Mouse (Mus musculus) forebrain, embryonic 12.5 days (tissue): ENCODE results near the gene Trim75. TPM values are rescaled to one million over a fixed set of nuclear protein-coding genes. Genes with fewer than 3 reads are reported as not detected.
A peak's percentile ranks its signal among the peaks of the same experiment; 100 is the strongest.

Source experiments
- ATAC-seq: fragments of 200-750 bp; cut with Nextera tagmentation; 2 replicates; pipeline ENCODE4 v1.8.0; 2017; ENCODE audit warnings: moderate TSS enrichment; ENCODE audit not compliant: low FRiP score
- H3K27ac ChIP-seq: fragments of 300-500 bp; sonication (generic); 2 replicates; pipeline ENCODE4 v1.5.1; 2016; ENCODE audit warnings: mild to moderate bottlenecking
- H3K27me3 ChIP-seq: fragments of 300-500 bp; sonication (generic); 2 replicates; pipeline ENCODE4 v1.6.1; 2016; ENCODE audit warnings: mild to moderate bottlenecking
- H3K36me3 ChIP-seq: fragments of 300-500 bp; sonication (generic); replicated peaks from 2 replicates; pipeline ENCODE4 v1.6.1; 2016; ENCODE audit warnings: mild to moderate bottlenecking
- H3K4me1 ChIP-seq: fragments of 300-500 bp; sonication (generic); 2 replicates; pipeline ENCODE4 v1.6.1; 2016
- H3K4me2 ChIP-seq: fragments of 300-500 bp; sonication (generic); 2 replicates; pipeline ENCODE4 v1.6.1; 2016; ENCODE audit warnings: mild to moderate bottlenecking, moderate library complexity
- H3K4me3 ChIP-seq: fragments of 300-500 bp; sonication (generic); replicated peaks from 2 replicates; pipeline ENCODE4 v1.5.1; 2016; ENCODE audit warnings: mild to moderate bottlenecking
- H3K9ac ChIP-seq: fragments of 300-500 bp; sonication (generic); 2 replicates; pipeline ENCODE4 v1.6.1; 2016; ENCODE audit warnings: mild to moderate bottlenecking
- H3K9me3 ChIP-seq: fragments of 300-500 bp; sonication (generic); 2 replicates; pipeline ENCODE4 v1.6.1; 2016
- WGBS: fragments of 180-500 bp; shearing (Covaris S2); methylation state at CpG from one replicate; pipeline ENCODE4 v1.1.7; 2016; 5-methylcytosine and 5-hydroxymethylcytosine counted together
- polyA plus RNA-seq: library from polyadenylated mRNA; unstranded; fragments of >200 nt; fragmentation: Nextera tagmentation; extraction: Ambion mirVana; gene quantifications from 2 replicates; pipeline ENCODE4 v1.2.1, GENCODE M21; 2016

Gene Trim75
- polyA plus RNA-seq, 1 experiment from 2014 or later: not detected

- 75% methylated on average over 20 of the region's 20 CpGs for WGBS
These were observed 4.3 kb downstream of the Trim75 start for GRCm38 (mm10) chr8:64983150-64983897.

DNA sequence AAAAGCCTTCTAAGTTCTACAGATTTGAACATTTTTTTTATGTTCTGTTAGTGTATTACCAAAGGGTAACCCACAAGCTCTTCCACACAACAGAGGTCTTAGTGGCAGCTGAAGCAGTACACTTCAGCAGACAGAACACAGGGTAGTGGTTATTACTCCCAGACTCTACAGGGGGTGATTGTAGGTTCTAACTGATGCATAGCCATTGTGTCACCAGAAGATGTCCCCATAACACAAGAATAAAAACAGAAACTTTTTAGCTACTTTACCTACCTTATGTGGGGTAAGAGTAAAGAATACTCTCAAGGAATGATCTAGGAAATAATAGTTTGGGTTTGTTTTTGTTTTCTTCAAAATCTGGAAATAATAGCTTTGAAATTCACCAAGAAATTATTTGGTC, 24.8 kb downstream of the Trim75 start:
- H3K9me3 ChIP-seq: no peaks in the 10 kb centered on the region
- no peak for ATAC-seq
- H3K36me3 ChIP-seq: peaks cover 12% of the 10 kb centered on the region
- no peak overlapping the region for H3K9ac ChIP-seq
- no peak overlapping the region for H3K4me3 ChIP-seq
- no peaks in the 10 kb centered on the region for H3K27me3 ChIP-seq
- no peak overlapping the region for H3K4me2 ChIP-seq
- H3K27ac ChIP-seq: no peak overlapping the region
- no peaks in the 10 kb centered on the region for H3K4me1 ChIP-seq

More at GRCm38 (mm10) chr8:64983150-64983897, 4.3 kb downstream of the Trim75 start:
- Histone ChIP-seq H3K9ac (no peak overlapping the region), H3K9me3 (no peaks in the 10 kb centered on the region), H3K36me3 (no peaks in the 10 kb centered on the region), H3K27me3 (no peaks in the 10 kb centered on the region), H3K27ac (no peak overlapping the region), H3K4me2 (no peak overlapping the region), H3K4me3 (no peak overlapping the region), H3K4me1 (no peaks in the 10 kb centered on the region)
- ATAC-seq: no peak

DNA sequence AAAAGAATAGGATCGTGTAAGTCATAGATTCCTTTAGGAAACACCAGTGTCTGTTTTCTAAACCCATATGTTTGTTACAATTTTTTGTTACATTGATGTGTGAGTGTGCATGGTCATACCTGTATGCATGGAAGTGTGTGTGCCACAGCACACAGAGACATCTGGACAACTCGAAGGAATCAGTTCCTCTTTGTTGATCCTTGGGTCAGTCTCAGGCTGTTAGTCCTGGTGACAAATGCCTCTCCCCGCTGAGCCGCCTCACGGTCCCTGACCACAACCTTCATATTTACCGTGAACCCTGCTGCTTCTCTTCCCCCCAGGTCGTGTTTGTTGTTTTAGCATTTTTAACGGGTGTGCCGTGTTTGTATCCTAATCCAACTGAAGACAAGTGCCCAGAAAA, 28.6 kb downstream of the Trim75 start:
- no peaks in the 10 kb centered on the region for H3K27me3 ChIP-seq
- H3K9me3 ChIP-seq: no peaks in the 10 kb centered on the region

GRCm38 (mm10) chr8:64952101-64952500, 35.5 kb downstream of the Trim75 start:
- 0 out of 2 replicates have a peak, but pooled peaks cover 2% of the 10 kb centered on the region for H3K4me1 ChIP-seq
- WGBS: 53% methylated on average over 6 of the region's 6 CpGs
- no peaks in the 10 kb centered on the region for H3K27me3 ChIP-seq
- no peak for ATAC-seq
- H3K9me3 ChIP-seq: no peaks in the 10 kb centered on the region
- no peak overlapping the region for H3K4me2 ChIP-seq
- no peak overlapping the region for H3K27ac ChIP-seq
- no peaks in the 10 kb centered on the region for H3K36me3 ChIP-seq
- no peak overlapping the region for H3K9ac ChIP-seq
- H3K4me3 ChIP-seq: no peak overlapping the region

More for the DNA sequence above, 28.6 kb downstream of the Trim75 start:
- peaks cover 9% of the 10 kb centered on the region for H3K36me3 ChIP-seq
- H3K4me2 ChIP-seq: no peak overlapping the region
- 90% methylated on average over 9 of the region's 9 CpGs for WGBS
- no peak overlapping the region for H3K4me3 ChIP-seq
- no peak for ATAC-seq
- no peaks in the 10 kb centered on the region for H3K4me1 ChIP-seq
- no peak overlapping the region for H3K9ac ChIP-seq
- no peak overlapping the region for H3K27ac ChIP-seq

DNA sequence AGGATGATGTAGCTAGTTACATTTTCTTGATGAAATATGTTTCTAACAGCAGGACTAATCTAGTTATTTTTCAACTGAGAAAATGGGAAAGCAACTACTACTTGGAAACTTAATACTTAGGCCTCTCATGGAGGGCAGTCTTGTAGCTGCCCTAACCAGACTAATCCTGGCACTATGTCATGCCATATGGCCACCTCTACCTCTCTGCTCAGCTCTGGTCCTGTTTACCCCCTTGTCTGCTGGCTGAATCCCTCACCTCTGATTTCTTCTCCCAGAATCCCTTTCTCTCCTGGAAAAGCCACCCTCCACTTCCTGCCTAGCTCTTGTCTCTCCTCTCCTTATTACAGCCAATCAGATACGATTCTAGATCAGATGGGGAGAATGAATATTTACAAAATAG, 39.3 kb downstream of the Trim75 start:
- H3K27me3 ChIP-seq: peaks cover 3% of the 10 kb centered on the region; the same call in 1 of the 2 replicates
- no peak overlapping the region for H3K27ac ChIP-seq
- no peak overlapping the region for H3K9ac ChIP-seq
- no peaks in the 10 kb centered on the region for H3K36me3 ChIP-seq
- H3K4me2 ChIP-seq: no peak overlapping the region
- 0 out of 2 replicates have a peak, but pooled peaks cover 2% of the 10 kb centered on the region for H3K4me1 ChIP-seq
- 85% methylated on average over 1 of the region's 1 CpGs for WGBS
- H3K4me3 ChIP-seq: no peak overlapping the region
- no peaks in the 10 kb centered on the region for H3K9me3 ChIP-seq
- ATAC-seq: no peak

DNA sequence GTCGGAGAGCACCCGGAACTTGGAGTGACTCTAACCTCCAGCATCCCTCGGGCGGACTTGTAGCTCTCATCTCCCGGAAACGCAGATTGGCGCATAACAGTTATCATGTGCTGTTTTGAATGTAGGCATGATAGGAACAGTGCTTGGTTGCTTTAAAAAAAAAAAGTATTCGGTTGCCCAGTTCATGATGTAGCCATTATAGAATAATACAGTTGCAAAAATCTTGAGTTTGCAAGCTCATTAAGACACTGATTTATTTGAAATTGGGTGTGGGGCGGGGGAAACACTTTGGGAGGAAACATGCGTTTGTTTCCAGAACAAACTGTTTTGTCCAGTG, 40.0 kb downstream of the Trim75 start:
- ATAC-seq: no peak
- Histone ChIP-seq H3K36me3 (no peaks in the 10 kb centered on the region), H3K27ac (peak overlapping the region; percentile 61), H3K9me3 (no peaks in the 10 kb centered on the region), H3K4me1 (0 out of 2 replicates have a peak, but pooled peaks cover 2% of the 10 kb centered on the region), H3K4me2 (peak overlapping the region; percentile 68), H3K4me3 (peak overlapping the region; percentile 83), H3K27me3 (peaks cover 7% of the 10 kb centered on the region), H3K9ac (peak overlapping the region; percentile 56)
- 11% methylated on average over 10 of the region's 10 CpGs for WGBS

DNA sequence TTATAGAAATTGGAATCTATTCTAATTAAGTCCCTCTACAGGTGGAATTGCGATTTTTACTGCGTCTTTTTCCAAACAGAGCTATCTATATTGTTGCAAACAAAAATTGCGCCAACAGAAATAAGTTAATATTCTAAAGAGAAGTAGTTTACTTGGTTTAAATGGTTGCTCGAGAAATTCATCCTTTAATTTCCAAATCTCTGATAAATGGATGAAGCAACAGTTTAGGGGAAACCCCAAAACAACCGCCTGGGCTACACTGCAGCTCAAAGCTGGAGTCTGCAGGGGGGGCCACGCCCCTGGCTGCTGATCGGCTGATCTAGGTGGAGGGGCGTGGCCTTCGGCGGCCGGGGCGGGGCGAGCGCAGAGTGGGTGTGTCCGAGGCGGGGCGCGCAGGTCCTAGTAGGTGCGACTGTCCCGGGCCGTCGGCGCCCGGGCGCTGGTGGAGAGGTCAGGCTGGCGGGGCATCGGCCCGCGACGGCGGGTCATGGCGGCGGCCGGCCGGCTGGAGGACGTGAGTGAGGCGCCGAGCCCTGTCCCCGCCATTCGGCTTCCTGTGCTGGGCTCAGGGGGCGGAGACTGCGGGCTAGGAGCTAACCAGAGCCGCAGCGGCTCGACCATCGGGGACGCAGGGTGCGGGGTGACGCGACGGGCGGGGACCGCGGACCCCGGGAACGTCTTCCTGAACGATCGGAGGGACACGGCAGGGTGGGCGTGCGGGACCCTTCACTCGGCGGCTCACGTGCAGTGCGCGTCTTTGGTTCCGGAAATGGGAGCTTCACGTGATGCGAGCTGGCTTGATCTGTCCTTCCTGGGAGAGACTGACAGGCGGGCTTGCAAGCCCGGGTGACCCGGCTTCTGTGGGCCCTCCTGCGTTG, 40.6 kb downstream of the Trim75 start, which contains the start of gene Tmem192:
Gene Tmem192, plus strand, starts transcription at position 366 of the 878 bp plus-strand sequence.
- no peaks in the 10 kb centered on the region for H3K9me3 ChIP-seq
- no peaks in the 10 kb centered on the region for H3K36me3 ChIP-seq
- peak within 1 kb of the TSS; percentile 68 for H3K4me2 ChIP-seq
- peak; percentile 96 for ATAC-seq
- H3K27me3 ChIP-seq: peaks cover 13% of the 10 kb centered on the region
- H3K9ac ChIP-seq: peak within 1 kb of the TSS; percentile 56
- H3K4me3 ChIP-seq: peak within 1 kb of the TSS; percentile 83
- peak within 1 kb of the TSS; percentile 61 for H3K27ac ChIP-seq
- WGBS: 1% methylated on average over 72 of the region's 73 CpGs
- H3K4me1 ChIP-seq: peaks cover 5% of the 10 kb centered on the region; the same call in 1 of the 2 replicates

- no peak for ATAC-seq
- H3K4me1 ChIP-seq: peaks cover 5% of the 10 kb centered on the region; the same call in 1 of the 2 replicates
- H3K4me3 ChIP-seq: no peak overlapping the region
- H3K9me3 ChIP-seq: no peaks in the 10 kb centered on the region
- WGBS: 59% methylated on average over 8 of the region's 8 CpGs
- H3K4me2 ChIP-seq: peak overlapping the region; percentile 68
- H3K36me3 ChIP-seq: no peaks in the 10 kb centered on the region
- H3K27ac ChIP-seq: no peak overlapping the region
- peaks cover 14% of the 10 kb centered on the region for H3K27me3 ChIP-seq
- no peak overlapping the region for H3K9ac ChIP-seq
These were observed 41.2 kb downstream of the Trim75 start for GRCm38 (mm10) chr8:64946441-64946819.

DNA sequence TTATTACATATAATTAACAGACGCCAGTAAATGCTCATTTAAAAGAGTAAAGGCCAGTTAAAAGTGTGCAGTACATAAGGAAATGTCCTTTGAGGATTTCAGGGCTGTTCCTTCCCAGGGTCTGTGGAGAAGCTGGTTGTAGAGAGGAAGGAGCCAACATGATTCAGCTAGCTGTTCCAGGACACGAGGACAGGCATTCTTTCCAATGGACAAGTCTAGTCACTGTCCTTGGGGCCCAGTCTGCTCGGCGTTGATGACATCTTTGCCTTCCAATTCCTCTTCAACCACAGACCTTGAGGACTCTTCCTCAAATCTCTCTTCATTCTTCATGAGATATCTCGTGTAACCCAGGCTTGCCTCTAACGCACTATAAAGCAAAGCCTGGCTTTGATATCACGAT, 42.0 kb downstream of the Trim75 start:
- Histone ChIP-seq H3K4me2 (no peak overlapping the region), H3K9ac (no peak overlapping the region), H3K36me3 (no peaks in the 10 kb centered on the region), H3K9me3 (no peaks in the 10 kb centered on the region), H3K4me3 (no peak overlapping the region), H3K27me3 (peaks cover 14% of the 10 kb centered on the region), H3K27ac (no peak overlapping the region), H3K4me1 (peaks cover 5% of the 10 kb centered on the region; the same call in 1 of the 2 replicates)
- no peak for ATAC-seq
- 78% methylated on average over 7 of the region's 7 CpGs for WGBS

GRCm38 (mm10) chr8:64944831-64945230, 42.8 kb downstream of the Trim75 start:
- no peak overlapping the region for H3K4me3 ChIP-seq
- WGBS: 24% methylated on average over 5 of the region's 5 CpGs

GRCm38 (mm10) chr8:64942946-64943345, 44.7 kb downstream of the Trim75 start:
- no peak for ATAC-seq

More at GRCm38 (mm10) chr8:64944831-64945230, 42.8 kb downstream of the Trim75 start:
- H3K36me3 ChIP-seq: no peaks in the 10 kb centered on the region
- H3K4me1 ChIP-seq: peaks cover 5% of the 10 kb centered on the region; the same call in 1 of the 2 replicates
- no peak for ATAC-seq
- no peak overlapping the region for H3K4me2 ChIP-seq
- H3K9ac ChIP-seq: no peak overlapping the region
- H3K27ac ChIP-seq: no peak overlapping the region
- H3K9me3 ChIP-seq: no peaks in the 10 kb centered on the region
- H3K27me3 ChIP-seq: peaks cover 14% of the 10 kb centered on the region

DNA sequence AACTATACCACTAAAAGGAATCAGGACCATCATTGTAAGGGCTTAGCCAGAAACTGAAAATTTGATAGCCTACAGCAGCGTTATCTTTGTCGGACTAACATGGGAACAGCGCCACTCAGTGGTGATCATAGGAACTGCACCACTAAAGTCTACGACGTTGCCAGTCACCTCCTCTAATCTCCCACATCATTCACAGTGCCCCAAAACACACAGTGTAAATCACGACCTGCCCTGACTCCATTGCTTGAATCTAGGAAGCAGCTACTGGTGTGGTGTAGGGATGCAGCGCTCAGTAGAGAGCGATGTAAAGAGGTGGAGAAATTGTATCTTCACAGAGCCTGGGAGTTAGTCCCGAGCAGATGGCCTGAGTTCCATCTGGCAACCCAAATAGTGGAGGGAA, 46.1 kb downstream of the Trim75 start:
- no peaks in the 10 kb centered on the region for H3K9me3 ChIP-seq
- 13% methylated on average over 9 of the region's 9 CpGs for WGBS
- peaks cover 3% of the 10 kb centered on the region; the same call in 1 of the 2 replicates for H3K4me1 ChIP-seq
- ATAC-seq: peak; percentile 62
- no peak overlapping the region for H3K4me3 ChIP-seq
- H3K27me3 ChIP-seq: peaks cover 14% of the 10 kb centered on the region
- no peak overlapping the region for H3K27ac ChIP-seq
- H3K9ac ChIP-seq: 0 out of 2 replicates have a peak overlapping the region, but pooled peaks have one; percentile 25
- no peak overlapping the region for H3K4me2 ChIP-seq
- no peaks in the 10 kb centered on the region for H3K36me3 ChIP-seq

More at GRCm38 (mm10) chr8:64942946-64943345, 44.7 kb downstream of the Trim75 start:
- no peak overlapping the region for H3K27ac ChIP-seq
- H3K4me3 ChIP-seq: no peak overlapping the region
- 35% methylated on average over 5 of the region's 5 CpGs for WGBS
- no peak overlapping the region for H3K9ac ChIP-seq
- H3K4me2 ChIP-seq: no peak overlapping the region
- no peaks in the 10 kb centered on the region for H3K9me3 ChIP-seq
- no peaks in the 10 kb centered on the region for H3K36me3 ChIP-seq
- peaks cover 5% of the 10 kb centered on the region; the same call in 1 of the 2 replicates for H3K4me1 ChIP-seq
- peaks cover 14% of the 10 kb centered on the region for H3K27me3 ChIP-seq
